Mouse (Mus musculus): Measurements from ENCODE around the gene Stx7. TPM values are rescaled to one million over a fixed set of nuclear protein-coding genes. Genes with fewer than 3 reads are reported as not detected.
A peak's percentile ranks its signal among the peaks of the same experiment; 100 is the strongest.

Stx7 gene
- polyA plus RNA-seq, 1 experiment from 2014 or later = 255 TPM

DNA sequence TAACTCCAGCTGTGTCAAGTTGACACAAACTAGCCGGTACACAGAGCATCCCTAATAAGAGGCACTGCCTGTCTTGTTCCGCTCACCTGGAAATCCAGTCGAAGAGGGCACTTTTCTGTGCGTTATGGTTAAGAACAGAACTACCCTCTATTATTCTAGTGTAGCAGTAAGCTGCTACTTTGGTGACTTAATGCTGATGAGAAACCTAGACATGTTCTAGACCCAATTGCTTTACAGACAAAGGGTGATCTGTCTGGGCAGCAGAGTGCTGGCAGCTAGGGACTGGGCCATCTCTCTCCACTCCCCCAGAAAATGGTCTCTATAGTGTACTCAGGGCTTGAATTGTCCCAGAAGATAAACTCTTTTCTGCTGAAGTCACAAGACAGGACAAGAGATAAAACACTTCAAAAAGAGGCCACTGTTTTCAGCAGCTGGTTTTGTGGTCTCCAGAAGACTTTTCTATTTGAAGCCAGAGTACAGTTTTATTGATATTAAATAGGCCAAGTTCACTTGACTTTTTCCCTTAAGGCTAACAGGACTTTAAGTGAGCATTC, 22.9 kb downstream of the Stx7 start:
- ATAC-seq (ENCODE audit: low read depth) = no peak
- 90% methylated on average over 4 of the region's 4 CpGs for WGBS

GRCm38 (mm10) chr10:24173210-24174001, 24.3 kb downstream of the Stx7 start:
- H3K9me3 ChIP-seq = no peaks in the 10 kb centered on the region
- H3K36me3 ChIP-seq = no peaks in the 10 kb centered on the region
- no peak for ATAC-seq (ENCODE audit: low read depth)
- no peak overlapping the region for H3K4me2 ChIP-seq
- H3K4me1 ChIP-seq (replicated peaks) = peaks cover 5% of the 10 kb centered on the region
- H3K9ac ChIP-seq = no peak overlapping the region; the same call in 1 of the 2 replicates
- H3K27ac ChIP-seq (replicated peaks) = no peak overlapping the region
- no peak overlapping the region for H3K4me3 ChIP-seq
- H3K27me3 ChIP-seq = no peaks in the 10 kb centered on the region
- WGBS = 42% methylated on average over 10 of the region's 10 CpGs

More for the DNA sequence above, 22.9 kb downstream of the Stx7 start:
- H3K27me3 ChIP-seq = no peaks in the 10 kb centered on the region
- no peak overlapping the region for H3K27ac ChIP-seq (replicated peaks)
- H3K4me2 ChIP-seq = no peak overlapping the region
- H3K4me3 ChIP-seq = no peak overlapping the region
- no peaks in the 10 kb centered on the region for H3K9me3 ChIP-seq
- no peaks in the 10 kb centered on the region for H3K36me3 ChIP-seq
- peaks cover 5% of the 10 kb centered on the region for H3K4me1 ChIP-seq (replicated peaks)
- H3K9ac ChIP-seq = no peak overlapping the region

GRCm38 (mm10) chr10:24190392-24190791, 41.3 kb downstream of the Stx7 start:
- H3K36me3 ChIP-seq = peaks cover 37% of the 10 kb centered on the region
- no peaks in the 10 kb centered on the region for H3K4me1 ChIP-seq (replicated peaks)
- no peaks in the 10 kb centered on the region for H3K9me3 ChIP-seq
- no peaks in the 10 kb centered on the region for H3K27me3 ChIP-seq
- no peak overlapping the region for H3K9ac ChIP-seq
- no peak overlapping the region for H3K27ac ChIP-seq (replicated peaks)
- WGBS = 53% methylated on average over 7 of the region's 7 CpGs
- no peak for ATAC-seq (ENCODE audit: low read depth)
- H3K4me2 ChIP-seq = no peak overlapping the region
- no peak overlapping the region for H3K4me3 ChIP-seq

DNA sequence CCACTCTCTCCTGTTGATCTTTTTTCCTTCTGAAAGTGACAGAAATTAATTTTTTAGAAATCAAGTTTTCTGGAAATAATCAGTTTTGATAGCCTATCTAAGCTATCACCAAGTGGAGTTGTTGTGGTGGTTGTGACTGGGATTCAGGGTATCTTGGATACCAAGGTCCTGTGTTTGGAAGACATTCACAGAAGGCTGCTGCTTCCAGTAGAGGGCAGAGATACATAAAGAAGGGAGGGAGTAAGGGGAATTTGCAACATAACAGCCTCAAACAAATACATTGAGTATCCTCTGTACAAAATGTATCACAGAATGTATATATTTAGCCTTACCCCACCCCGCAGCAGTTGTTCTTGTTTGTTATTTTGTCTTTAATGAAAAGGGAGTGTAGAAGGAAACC, 42.9 kb downstream of the Stx7 start:
- 56% methylated on average over 1 of the region's 1 CpGs for WGBS
- Histone ChIP-seq H3K27ac (replicated peaks) (no peak overlapping the region), H3K9ac (no peak overlapping the region), H3K9me3 (no peaks in the 10 kb centered on the region), H3K27me3 (no peaks in the 10 kb centered on the region), H3K36me3 (peaks cover 21% of the 10 kb centered on the region), H3K4me1 (replicated peaks) (no peaks in the 10 kb centered on the region), H3K4me3 (no peak overlapping the region), H3K4me2 (no peak overlapping the region)
- ATAC-seq (ENCODE audit: low read depth) = no peak

DNA sequence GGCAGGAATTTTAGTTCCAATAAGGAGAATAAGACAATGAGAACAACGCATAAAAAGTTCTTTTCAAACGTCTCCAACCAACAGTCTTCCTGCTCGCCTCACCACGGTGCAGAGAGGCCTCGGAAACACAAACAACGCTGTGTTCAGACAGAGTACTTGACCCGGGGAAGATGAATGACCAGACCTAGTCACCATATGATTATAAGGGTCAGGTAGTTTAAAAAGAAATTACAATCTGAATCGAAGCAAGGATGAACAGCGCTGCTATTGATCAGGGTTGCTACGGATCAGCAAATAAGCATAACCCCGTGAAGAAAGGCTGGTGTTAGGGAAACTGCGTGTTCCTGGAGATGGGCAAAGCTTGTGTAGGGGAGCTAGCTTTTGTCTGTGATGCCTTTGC, 50.2 kb downstream of the Stx7 start:
- Histone ChIP-seq H3K9me3 (no peaks in the 10 kb centered on the region), H3K36me3 (no peaks in the 10 kb centered on the region), H3K4me3 (no peak overlapping the region), H3K4me2 (peak overlapping the region; percentile 32), H3K27ac (replicated peaks) (no peak overlapping the region), H3K4me1 (replicated peaks) (peaks cover 5% of the 10 kb centered on the region), H3K27me3 (peaks cover 16% of the 10 kb centered on the region), H3K9ac (no peak overlapping the region)
- peak; percentile 68 for ATAC-seq (ENCODE audit: low read depth)
- 10% methylated on average over 12 of the region's 12 CpGs for WGBS

- Histone ChIP-seq H3K4me1 (replicated peaks) (peaks cover 5% of the 10 kb centered on the region), H3K27me3 (peaks cover 16% of the 10 kb centered on the region), H3K4me2 (no peak overlapping the region), H3K27ac (replicated peaks) (no peak overlapping the region), H3K4me3 (no peak overlapping the region), H3K9me3 (no peaks in the 10 kb centered on the region), H3K36me3 (no peaks in the 10 kb centered on the region), H3K9ac (no peak overlapping the region)
- WGBS = 40% methylated on average over 3 of the region's 3 CpGs
- peak; percentile 78 for ATAC-seq (ENCODE audit: low read depth)
Observed at GRCm38 (mm10) chr10:24200099-24200498, 51.0 kb downstream of the Stx7 start.

DNA sequence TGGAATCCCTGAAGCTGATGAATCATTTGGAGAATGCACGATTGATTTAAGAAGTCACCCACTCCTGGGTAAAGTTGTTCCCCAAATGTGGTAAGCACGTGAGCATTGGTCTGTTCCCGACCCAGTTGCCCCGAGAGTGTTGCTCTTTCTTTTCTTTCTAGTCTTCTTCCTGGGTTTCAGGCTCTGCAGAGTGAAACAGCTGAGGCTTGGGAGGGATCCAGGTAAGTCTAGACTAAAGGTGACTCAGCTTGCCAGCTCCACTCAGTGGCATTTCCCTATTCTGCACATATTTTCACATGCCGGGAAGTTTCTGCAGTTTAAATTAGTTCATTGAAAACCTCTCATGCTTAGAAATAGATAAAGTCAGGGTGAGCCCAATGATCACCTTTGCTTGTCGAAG, 61.0 kb downstream of the Stx7 start:
- no peaks in the 10 kb centered on the region for H3K4me1 ChIP-seq (replicated peaks)
- H3K4me2 ChIP-seq = no peak overlapping the region
- no peaks in the 10 kb centered on the region; the same call in 1 of the 2 replicates for H3K27me3 ChIP-seq
- no peak for ATAC-seq (ENCODE audit: low read depth)
- no peak overlapping the region for H3K4me3 ChIP-seq
- H3K9ac ChIP-seq = no peak overlapping the region
- no peaks in the 10 kb centered on the region for H3K9me3 ChIP-seq
- WGBS = 85% methylated on average over 6 of the region's 6 CpGs
- no peak overlapping the region for H3K27ac ChIP-seq (replicated peaks)
- no peaks in the 10 kb centered on the region for H3K36me3 ChIP-seq

GRCm38 (mm10) chr10:24213297-24213696, 64.2 kb downstream of the Stx7 start:
- H3K4me1 ChIP-seq (replicated peaks) = no peaks in the 10 kb centered on the region
- H3K4me3 ChIP-seq = no peak overlapping the region
- no peak overlapping the region for H3K4me2 ChIP-seq
- H3K27me3 ChIP-seq = no peaks in the 10 kb centered on the region; the same call in 1 of the 2 replicates
- 70% methylated on average over 5 of the region's 5 CpGs for WGBS
- ATAC-seq (ENCODE audit: low read depth) = no peak
- no peak overlapping the region for H3K27ac ChIP-seq (replicated peaks)
- H3K36me3 ChIP-seq = no peaks in the 10 kb centered on the region
- H3K9me3 ChIP-seq = no peaks in the 10 kb centered on the region
- no peak overlapping the region for H3K9ac ChIP-seq

DNA sequence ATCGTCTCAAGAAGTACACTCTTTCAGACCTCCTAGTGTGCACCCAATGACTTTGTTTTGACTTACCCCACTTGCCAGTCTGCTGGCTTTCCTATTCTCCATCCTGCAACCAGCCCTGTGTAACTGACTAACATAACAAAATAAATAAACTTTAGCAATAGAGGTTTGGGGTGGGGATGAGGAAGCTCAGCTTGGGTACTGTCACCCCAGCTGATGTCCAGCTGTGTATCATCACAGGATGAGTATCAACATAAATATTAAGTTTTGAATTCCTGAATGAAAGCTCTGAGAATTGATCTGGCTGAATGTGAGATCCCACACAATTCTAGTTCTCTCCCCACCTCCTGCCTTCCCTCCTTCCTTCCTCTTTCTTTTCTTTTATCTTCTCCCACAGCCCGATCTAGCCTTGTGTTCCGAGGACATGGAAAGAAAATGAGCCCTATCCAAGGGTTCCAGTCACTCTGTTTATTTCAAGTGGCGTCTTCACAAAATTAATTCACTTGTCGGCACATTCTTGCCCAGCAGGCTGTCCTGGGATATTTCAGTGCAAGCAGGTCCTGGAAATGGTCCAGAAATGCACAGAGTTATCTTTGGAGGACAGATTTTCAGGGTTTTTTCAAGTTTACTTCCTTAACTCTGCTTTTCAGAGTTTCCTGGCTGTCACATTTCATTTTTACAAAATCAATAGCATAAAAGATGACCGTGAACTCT, 68.6 kb downstream of the Stx7 start:
- no peak overlapping the region for H3K27ac ChIP-seq (replicated peaks)
- 58% methylated on average over 6 of the region's 6 CpGs for WGBS
- peaks cover 2% of the 10 kb centered on the region; the same call in 1 of the 2 replicates for H3K4me1 ChIP-seq (replicated peaks)

GRCm38 (mm10) chr10:24220931-24221330, 71.8 kb downstream of the Stx7 start:
- no peak for ATAC-seq (ENCODE audit: low read depth)
- Histone ChIP-seq H3K4me3 (no peak overlapping the region), H3K36me3 (no peaks in the 10 kb centered on the region), H3K27ac (replicated peaks) (no peak overlapping the region), H3K9ac (no peak overlapping the region), H3K4me2 (no peak overlapping the region), H3K27me3 (peaks cover 47% of the 10 kb centered on the region), H3K9me3 (no peaks in the 10 kb centered on the region), H3K4me1 (replicated peaks) (peaks cover 20% of the 10 kb centered on the region)
- WGBS = 76% methylated on average over 5 of the region's 5 CpGs

More for the DNA sequence above, 68.6 kb downstream of the Stx7 start:
- Histone ChIP-seq H3K27me3 (peaks cover 17% of the 10 kb centered on the region), H3K9me3 (no peaks in the 10 kb centered on the region), H3K4me3 (no peak overlapping the region), H3K9ac (no peak overlapping the region), H3K4me2 (no peak overlapping the region), H3K36me3 (no peaks in the 10 kb centered on the region)
- no peak for ATAC-seq (ENCODE audit: low read depth)

- H3K27ac ChIP-seq (replicated peaks) = no peak overlapping the region
- no peaks in the 10 kb centered on the region for H3K9me3 ChIP-seq
- H3K9ac ChIP-seq = peak overlapping the region; percentile 67
- H3K27me3 ChIP-seq = peaks cover 58% of the 10 kb centered on the region
- 12% methylated on average over 6 of the region's 6 CpGs for WGBS
- peaks cover 20% of the 10 kb centered on the region for H3K4me1 ChIP-seq (replicated peaks)
- no peak for ATAC-seq (ENCODE audit: low read depth)
- peak overlapping the region; percentile 73 for H3K4me2 ChIP-seq
- no peaks in the 10 kb centered on the region for H3K36me3 ChIP-seq
- peak overlapping the region; percentile 51 for H3K4me3 ChIP-seq
Observed at GRCm38 (mm10) chr10:24222911-24223310, 73.8 kb downstream of the Stx7 start.

DNA sequence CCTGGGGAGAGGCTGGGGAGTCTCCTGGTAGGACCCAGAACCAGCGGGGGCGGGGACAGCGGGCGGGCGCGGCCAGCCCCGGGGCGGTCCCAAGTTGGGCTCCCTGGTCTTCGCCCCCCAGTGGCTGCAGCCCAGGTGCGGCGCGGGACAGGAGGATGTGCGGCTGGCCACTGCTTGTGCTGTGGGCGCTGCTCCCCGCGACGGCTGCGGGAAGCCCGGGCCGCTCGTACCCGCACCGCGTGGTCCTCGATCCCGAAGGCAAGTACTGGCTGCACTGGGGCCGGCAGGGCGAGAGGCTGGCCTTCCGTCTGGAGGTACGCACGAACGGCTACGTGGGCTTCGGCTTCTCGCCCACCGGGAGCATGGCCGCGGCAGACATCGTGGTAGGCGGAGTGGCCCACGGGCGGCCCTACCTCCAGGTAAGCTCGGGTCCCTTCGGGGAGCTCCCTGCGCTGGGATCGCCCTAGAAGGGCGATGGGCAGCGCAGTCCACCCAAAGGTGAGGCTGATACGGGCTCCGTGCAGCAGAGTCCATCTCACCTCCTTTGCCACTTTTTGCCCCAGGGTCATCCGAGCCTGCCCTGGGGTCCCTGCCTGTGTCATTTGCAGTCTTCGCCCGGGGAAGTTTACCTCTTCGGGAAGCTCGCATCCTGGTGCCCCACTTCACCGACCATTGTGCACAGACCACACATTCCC, 74.5 kb downstream of the Stx7 start, which contains the start of gene Moxd1:
Gene Moxd1 (plus strand): TSS at position 69 of the 695 bp plus-strand sequence.
- Histone ChIP-seq H3K9me3 (no peaks in the 10 kb centered on the region), H3K27ac (replicated peaks) (no peak within 1 kb of the TSS), H3K4me1 (replicated peaks) (peaks cover 24% of the 10 kb centered on the region), H3K36me3 (no peaks in the 10 kb centered on the region), H3K4me3 (peak within 1 kb of the TSS; percentile 51), H3K4me2 (peak within 1 kb of the TSS; percentile 73), H3K9ac (peak within 1 kb of the TSS; percentile 67), H3K27me3 (peaks cover 61% of the 10 kb centered on the region)
- WGBS = under 1% methylated on average over 56 of the region's 56 CpGs
- ATAC-seq (ENCODE audit: low read depth) = peak; percentile 85
